Mouse (Mus musculus) natural killer cell, adult 2 months (primary cell): ENCODE data around the gene Gm45808.

ENCODE experiments used
- DNase-seq, 2 experiments: peaks; one replicate each; pipeline ENCODE4 v3.0.0; 2022; ENCODE audit warnings: low spot score in 2 of 2

The Gm45808 gene

DNA sequence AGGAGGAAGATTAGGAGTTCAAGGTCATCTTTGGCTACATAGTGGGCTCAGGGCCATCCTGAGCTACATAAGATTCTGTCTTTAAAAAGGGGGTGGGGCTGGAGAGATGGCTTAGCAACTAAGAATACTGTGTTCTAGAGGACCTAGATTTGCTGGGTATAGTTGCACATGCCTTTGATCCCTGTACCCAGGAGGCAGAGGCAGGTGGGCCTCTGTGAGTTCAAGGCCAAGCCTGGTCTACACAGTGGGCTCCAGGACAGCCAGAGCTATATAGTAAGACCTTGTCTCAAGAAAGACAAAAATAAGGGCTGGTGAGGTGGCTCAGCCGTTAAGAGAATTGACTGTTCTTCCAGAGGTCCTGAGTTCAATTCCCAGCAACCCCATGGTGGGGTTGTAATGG is 36.6 kb downstream of the Gm45808 start:
- no peak for DNase-seq

DNA sequence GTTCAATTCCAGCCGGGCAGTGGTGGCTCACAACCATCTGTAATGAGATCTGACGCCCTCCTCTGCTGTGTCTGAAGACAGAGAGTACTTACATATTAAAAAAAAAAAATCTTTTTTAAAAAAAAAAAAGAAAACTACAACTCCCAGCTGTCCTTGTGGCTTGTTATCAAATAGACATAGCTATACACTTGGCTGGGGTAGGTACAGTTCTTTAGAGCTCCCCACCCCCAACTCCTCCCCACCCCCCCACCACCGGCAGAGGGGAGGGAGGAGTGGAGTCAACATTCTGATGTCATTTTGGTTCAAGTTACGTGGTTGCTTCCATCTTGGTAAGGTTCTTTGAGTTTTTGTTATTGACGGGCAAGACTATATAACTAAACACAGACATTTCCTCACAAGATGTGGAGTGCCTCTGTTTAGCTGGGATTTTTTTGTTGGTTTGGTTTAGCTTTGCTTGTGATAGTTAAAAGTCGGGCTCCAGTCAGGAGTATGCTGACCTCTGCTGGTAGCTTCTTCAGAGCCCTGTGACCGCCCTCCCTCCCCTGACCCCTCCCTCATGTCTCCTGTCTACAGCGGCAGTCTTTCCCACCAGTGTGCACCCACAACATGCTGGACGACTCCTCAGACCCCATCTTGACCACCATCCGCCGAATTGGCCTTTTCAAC is 39.2 kb downstream of the Gm45808 start:
- no peak for DNase-seq

DNA sequence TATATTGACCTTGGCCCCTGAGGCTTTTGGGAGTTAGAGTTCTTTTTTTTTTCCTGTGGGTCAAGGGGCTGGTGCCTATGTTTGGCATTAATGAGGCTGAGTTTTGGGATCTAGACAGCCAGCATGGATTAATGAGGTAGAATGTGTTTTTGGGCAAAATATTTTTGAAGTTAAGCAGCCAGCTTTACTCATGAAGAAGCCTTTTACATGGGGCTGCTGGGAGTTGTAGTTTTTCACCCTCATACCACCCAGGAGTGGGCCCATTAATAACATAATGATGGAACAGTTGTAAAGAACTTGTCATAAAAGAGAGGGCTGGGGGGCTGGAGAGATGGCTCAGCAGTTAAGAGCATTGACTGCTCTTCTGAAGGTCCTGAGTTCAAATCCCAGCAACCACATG is 40.0 kb downstream of the Gm45808 start:
- no peak for DNase-seq

DNA sequence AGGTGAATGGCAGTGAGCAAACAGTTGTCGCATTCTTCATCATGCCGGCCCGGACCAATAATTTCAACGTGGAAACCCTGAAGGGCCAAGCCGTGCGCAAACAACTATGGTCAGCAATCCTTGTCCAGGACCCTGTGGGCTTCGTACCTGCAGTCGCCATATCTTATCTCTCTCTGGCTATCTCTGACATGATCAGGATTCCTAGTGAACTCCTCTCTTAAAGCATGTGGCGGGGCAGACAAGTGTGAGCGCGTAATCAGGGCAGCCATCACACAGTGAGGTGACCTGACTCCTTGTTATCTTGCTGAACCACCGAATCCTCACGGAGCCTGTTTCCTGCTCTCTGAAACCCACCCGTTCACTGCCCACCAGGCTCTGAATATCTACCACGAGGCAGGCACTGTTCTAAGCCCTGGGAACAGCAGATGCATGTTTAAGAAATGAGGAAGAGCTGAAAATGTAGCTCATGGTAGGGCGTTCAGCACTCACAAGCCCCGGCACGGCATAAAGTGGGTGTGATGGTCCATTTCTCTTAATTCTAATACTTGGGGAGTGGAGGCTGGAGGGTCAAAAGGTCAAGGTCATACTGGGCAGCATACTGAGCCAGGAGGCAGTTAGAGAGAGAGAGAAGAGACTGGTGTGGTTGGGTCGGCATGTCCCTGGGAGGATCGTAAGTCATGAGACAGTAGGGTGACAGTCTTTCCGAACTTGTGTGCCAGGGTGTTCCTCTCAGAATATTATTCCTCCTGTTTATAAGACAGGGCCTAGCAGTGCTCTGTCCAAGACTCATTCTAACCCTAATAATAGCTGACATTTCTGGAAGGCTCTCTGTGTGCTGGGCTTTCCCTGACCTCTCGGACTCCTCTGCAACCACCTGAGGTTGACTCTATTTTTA is 42.8 kb downstream of the Gm45808 start:
- no peak for DNase-seq

DNA sequence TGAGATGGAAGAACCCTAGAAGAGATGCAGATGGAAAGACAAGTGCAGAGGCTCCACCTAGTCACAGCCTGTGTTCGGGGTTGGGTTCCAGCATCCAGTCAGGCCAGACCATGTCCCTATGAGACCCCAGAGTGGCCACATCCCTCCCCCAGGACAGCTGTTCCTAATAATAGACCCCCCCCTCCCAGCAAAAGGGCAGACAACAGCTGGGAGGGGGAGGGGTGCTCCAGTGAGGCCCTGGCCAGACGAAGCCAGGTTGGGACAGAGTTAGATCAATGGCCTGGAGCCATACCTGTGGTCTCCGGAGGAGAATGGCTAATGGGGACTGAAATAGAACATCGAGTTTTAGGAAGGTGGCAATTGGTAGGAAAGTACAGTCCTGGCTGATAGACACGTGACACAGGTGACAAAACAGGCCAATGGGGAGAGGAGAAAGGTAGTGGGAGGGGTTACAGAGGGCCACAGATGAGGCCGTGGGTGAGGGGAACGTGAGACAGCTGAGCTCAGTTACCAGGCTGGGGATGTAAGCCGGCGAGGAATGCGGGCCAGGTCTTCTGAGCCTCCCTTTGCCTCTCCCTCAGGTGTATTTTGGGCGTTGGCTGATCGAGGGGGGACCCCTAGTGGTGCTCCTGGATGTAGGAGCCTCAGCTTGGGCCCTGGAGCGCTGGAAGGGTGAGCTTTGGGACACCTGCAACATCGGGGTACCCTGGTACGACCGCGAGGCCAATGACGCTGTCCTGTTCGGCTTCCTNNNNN is 48.9 kb downstream of the Gm45808 start, which contains the start of gene Ruvbl2:
Gene Ruvbl2, minus strand, starts transcription at position 576 of the 756 bp plus-strand sequence.
- no peak for DNase-seq

DNA sequence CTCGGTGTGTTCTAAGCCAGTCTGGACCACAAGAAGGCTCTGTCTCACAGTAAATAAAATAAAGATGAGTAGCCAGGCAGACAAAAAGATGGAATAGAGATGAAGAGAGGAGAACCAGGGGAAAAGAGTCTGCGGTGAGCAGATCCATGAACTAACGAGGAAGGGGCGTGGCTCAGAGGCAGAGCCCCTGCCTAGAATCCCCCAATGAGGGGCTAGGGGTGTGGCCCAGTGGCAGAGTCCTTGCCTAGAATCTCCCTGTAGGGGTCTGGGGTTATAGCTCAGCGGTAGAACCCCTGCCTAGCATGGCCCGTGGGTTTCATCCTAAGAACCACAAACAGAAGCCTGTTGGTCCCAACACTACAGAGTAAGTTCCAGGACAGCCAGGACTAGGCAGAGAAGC is 49.6 kb downstream of the Gm45808 start:
- DNase-seq: no peak

DNA sequence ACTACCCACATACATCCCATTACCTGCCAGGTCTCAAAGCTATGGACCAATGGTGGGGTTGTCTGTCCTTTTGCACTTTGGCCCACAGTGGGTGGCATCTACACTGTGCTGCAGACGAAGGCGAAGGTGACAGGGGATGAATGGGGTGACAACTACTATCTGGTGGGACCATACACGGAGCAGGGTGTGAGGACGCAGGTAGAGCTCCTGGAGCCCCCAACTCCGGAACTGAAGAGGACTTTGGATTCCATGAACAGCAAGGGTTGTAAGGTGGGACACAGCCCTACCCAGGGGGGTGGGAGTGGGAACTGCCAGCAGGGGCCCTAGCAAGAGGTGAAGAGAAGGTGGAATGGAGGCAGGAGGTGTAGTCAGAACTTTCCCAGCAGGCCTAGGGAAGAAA is 50.2 kb downstream of the Gm45808 start:
- DNase-seq: no peak

DNA sequence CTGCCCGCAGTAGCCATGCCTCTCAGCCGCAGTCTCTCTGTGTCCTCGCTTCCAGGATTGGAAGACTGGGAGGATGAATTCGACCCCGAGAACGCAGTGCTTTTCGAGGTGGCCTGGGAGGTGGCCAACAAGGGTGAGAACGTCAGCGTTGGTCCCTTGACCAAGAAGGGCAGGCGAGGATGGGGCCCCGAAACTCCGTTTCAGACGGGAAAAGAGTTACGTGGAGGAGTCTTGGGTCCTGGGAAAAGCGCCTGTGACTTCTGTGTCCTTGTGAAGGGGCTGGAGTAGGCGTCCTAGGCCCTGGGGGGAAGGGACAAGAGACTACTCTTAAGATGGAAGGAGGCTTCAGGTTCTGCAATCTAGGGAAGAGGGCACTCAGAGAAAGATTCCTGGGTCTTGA is 51.6 kb downstream of the Gm45808 start:
- DNase-seq: no peak

DNA sequence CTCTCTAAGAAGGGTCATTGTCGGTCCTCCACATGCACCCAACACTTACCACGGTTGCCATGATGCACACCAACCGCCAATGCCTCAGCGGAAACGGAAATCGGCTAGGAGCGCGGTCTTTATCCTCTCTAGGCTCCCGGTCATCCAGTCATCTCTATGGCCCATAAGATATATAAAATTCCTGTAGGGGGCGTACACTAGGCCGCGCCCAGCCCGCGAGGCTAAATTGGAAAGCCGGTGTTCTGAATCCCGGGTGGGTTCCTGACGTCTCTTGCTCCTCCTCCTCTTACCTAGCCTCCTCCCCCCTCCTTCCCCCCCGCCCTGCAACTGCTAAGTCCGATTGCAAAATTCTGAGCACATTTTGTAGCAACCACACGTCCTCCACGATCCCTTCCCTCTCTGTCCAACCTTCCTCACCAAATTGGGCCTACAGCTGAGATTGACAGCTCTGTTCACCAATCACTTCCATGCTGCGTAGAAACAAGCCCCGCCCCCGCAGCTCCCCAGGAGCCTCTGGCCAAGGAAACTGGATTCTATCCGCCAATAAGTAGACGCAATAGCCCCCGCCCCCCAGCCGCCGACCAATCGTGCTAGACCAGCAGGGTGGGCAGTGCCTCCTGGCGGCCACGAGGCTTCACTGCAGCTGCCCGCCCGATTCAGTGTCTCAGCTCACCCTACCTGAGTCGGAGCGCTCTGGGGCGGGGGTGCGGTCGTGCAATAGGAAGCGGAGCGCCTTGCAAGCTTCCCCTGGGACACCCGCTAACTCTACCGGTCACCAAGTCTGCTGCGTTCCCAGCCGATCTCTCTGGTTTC is 52.2 kb downstream of the Gm45808 start, which contains the start of gene Gys1:
Gene Gys1, plus strand, starts transcription at position 642 of the 813 bp plus-strand sequence.
- DNase-seq: peak; percentile 100

DNA sequence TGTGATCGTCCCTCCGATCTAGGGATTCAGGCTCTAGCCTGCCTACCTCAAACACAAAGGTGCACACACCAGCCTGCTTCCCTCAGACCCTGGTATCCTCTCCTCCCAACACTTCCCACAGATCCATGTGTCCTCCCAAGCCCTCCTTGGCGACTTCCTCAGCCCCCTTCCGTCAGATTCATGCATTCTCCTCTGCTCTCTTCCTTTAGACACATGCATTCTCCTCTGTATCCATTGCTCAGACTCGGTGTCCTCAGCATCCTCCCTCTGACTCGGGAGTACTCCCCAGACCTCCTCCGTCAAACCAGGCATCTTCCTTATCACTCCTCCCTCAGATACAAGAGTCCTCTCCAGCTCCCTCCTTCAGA is 52.8 kb downstream of the Gm45808 start:
- DNase-seq: no peak

DNA sequence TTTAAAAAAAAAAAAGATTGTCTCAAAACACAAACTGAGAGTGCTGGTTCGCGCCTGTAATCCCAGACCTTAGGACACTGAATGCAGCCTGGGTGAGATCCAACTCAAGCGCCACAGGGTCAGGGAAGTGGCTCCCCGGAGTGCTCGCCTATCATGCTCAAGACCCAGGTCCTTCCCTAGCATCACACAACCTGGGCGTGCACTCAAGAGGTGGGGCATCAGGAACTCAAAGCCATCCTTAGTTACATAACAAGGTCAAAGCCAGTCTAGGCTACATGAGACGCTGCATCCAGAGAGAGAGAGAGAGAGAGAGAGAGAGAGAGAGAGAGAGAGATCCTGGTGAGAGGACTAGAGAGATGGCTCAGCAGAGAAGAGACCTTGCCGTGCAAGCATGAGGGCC is 60.1 kb downstream of the Gm45808 start:
- DNase-seq: no peak

DNA sequence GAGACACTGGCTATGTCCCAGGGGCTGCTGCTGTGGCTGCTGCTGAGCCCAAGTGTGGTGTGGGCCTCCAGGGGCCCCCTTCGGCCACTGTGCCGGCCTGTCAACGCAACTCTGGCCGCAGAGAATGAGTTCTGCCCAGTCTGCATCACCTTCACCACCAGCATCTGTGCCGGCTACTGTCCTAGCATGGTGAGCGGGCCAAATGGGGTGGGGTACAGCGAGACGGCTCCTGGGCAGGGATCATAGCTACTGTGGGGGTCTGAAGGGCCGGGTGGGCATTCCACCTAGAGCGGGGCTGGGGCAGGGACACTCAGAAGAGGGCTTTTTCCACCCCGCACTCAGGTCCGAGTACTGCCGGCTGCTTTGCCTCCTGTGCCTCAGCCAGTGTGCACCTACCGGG is 65.4 kb downstream of the Gm45808 start:
- DNase-seq: no peak

DNA sequence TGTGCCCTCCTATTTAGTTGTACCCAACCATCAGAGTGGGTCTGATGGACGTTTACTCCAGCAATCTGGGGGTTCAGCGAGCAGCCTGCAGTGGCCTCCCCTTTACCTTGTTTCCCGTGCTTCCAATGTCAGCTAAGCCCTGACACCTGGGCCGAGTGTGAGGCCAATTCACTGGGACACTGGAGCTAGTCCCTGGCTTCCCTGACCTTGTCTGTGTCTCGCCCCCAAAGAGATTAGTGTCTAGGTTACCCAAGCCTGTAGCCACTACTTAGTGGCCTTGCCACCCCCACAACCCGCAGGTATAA is 66.0 kb downstream of the Gm45808 start, which contains the start of gene Lhb:
Gene Lhb, plus strand, starts transcription at position 206 of the 305 bp plus-strand sequence.
- DNase-seq: no peak

DNA sequence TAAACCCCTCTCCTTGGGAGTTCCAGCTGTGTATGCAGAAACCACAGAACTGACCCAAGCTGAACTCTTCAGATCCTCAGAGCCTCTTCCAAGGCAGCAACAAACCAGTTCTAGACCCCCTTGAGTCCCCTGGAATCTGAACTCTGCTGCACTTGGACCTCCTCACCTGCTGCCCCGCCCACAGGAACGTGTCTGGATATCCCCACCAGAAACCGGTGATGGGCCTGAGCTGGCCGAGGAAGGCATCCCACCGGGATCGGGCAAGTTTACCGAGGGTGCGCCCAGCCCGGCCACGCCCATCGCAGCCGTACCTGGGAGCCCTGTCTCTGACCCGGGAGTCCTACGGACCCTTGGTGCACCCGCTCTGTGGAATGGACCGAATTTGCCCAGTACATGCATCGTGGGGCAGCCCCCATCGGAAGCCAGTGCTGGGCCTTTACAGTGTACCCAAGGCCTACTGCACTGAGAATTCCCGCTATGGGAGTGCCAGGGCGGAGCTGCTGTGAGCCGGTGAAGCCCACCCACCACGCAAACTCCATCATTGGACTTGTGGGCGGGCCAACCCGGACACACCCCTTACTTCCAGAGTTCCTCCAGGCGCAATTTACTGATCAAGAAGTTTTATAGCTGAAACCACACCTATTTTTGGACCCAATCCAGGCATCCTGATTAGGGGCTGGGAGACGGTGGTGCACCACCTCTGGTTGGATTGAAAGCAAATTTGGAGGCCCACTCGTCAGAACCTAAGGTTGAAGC is 66.6 kb downstream of the Gm45808 start:
- no peak for DNase-seq

DNA sequence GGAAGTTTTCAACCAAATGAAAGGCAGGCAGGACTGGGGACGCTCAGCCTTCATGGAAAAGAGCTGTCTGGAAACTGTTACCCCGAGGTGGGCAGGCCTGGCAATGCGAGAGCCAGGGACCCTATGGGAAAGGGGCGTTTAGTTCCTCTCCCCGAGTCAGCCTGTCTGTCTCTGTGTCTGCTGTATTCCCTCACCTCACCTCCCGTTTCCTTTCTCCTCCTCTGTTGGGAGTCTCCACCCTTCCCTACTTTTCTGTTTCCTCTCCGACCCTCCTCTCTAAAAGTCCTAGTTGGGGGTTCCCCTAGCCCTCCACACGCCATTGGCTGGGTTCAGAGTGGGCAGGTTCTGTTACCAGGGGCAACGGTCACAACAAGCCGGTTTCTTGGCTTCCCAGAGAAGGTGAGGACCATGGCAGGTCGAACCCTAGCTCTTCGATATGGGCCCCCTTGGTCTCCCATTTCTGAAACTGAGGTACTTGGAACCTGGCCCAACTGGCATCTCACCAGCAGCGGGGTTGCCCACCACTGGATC is 68.6 kb downstream of the Gm45808 start:
- DNase-seq: no peak
